Mouse (Mus musculus) midbrain, embryonic 14.5 days (tissue): ENCODE results near the gene Kcnk13. TPM values are rescaled to one million over a fixed set of nuclear protein-coding genes. Genes with fewer than 3 reads are reported as not detected.
A peak's percentile ranks its signal among the peaks of the same experiment; 100 is the strongest.

Source experiments
- ATAC-seq: fragments of 200-750 bp; cut with Nextera tagmentation; 2 replicates; pipeline ENCODE4 v1.8.0; 2017; ENCODE audit warnings: moderate number of reproducible peaks, moderate library complexity; ENCODE audit not compliant: low FRiP score, low TSS enrichment
- DNase-seq: peaks from one replicate; pipeline ENCODE4 v3.0.0-alpha.2; 2015
- H3K27ac ChIP-seq: fragments of 300-500 bp; sonication (generic); replicated peaks from 2 replicates; pipeline ENCODE4 v1.5.1; 2014; ENCODE audit warnings: mild to moderate bottlenecking, low read depth, low read length, moderate library complexity
- H3K27me3 ChIP-seq: fragments of 300-500 bp; sonication (generic); 2 replicates; pipeline ENCODE4 v1.6.1; 2014; ENCODE audit warnings: low read length, control low read depth, mixed read lengths; ENCODE audit not compliant: control insufficient read depth, insufficient read depth
- H3K36me3 ChIP-seq: fragments of 300-500 bp; sonication (generic); 2 replicates; pipeline ENCODE4 v1.6.1; 2014; ENCODE audit warnings: low read length, control low read depth; ENCODE audit not compliant: control insufficient read depth, insufficient read depth
- H3K4me1 ChIP-seq: fragments of 300-500 bp; sonication (generic); 2 replicates; pipeline ENCODE4 v1.6.1; 2014; ENCODE audit warnings: mild to moderate bottlenecking, antibody characterized with exemption, low read length, control low read depth; ENCODE audit not compliant: control insufficient read depth, insufficient read depth
- H3K4me2 ChIP-seq: fragments of 300-500 bp; sonication (generic); 2 replicates; pipeline ENCODE4 v1.6.1; 2014; ENCODE audit warnings: mild to moderate bottlenecking, low read length, moderate library complexity
- H3K4me3 ChIP-seq: fragments of 300-500 bp; sonication (generic); replicated peaks from 2 replicates; pipeline ENCODE4 v1.5.1; 2014; ENCODE audit warnings: low read depth, low read length
- H3K9ac ChIP-seq: fragments of 300-500 bp; sonication (generic); replicated peaks from 2 replicates; pipeline ENCODE4 v1.6.1; 2014; ENCODE audit warnings: mild to moderate bottlenecking, low read length, moderate library complexity
- H3K9me3 ChIP-seq: fragments of 300-500 bp; sonication (generic); 2 replicates; pipeline ENCODE4 v1.6.1; 2016; ENCODE audit warnings: low read length, control low read depth, mixed read lengths; ENCODE audit not compliant: control insufficient read depth
- WGBS: fragments of 180-500 bp; shearing (Covaris S2); extraction: QIAGEN DNeasy Blood & Tissue Kit; methylation state at CpG from one replicate; pipeline ENCODE4 v1.1.7; 2014; 5-methylcytosine and 5-hydroxymethylcytosine counted together
- polyA plus RNA-seq: library from polyadenylated mRNA; unstranded; fragments of >200 nt; fragmentation: Nextera tagmentation; extraction: Ambion mirVana; gene quantifications from 2 replicates; pipeline ENCODE4 v1.2.1, GENCODE M21; 2014

Gene Kcnk13
- polyA plus RNA-seq, 1 experiment from 2014 or later: 0.79 TPM

DNA sequence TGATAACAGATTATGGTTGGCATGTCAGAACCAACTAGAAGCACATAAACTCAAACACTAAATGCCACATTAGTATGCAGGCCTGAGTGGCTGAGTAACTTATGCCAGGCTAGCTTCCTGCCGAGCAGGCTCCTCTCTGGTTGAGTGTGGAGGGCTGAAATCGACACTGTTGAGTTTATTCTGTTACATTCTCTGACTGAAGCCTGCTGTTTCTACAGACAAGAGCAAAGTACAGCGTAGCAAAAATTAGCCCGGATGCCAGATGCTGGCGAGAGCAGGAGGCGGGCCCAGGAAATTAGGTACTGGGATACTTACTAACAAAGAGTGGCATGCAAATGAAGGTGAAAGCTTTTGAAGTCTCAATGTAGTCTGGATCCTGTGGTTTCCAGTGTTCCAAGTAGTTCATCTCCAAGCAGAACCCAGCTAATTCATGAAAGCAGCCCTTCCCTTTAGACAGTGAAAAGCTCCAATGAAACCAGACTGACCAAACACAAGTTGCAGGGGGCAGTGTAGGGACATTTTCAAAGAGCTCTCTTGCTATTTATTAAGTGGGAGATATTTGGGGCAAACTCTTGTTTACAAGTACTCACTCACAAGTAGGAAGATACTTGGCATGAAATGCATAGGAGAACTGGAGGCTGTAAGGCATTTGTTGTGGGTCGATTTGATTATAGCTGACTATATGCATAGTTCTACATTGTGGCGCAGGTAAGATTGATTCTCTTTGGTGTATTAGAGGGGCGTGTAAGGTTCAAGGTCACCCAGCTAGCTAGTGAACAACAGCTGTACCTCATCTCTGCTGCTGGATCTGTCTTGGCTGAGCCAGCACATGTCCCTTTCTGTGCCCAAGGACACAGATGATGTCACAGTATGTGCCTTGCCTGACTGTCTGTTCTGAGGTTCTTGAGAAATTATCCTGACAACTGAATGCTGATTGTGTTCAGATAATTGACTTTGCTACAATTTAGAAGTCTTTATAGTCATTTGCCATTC, 5.9 kb upstream of the Kcnk13 start:
- Histone ChIP-seq H3K4me2 (no peak overlapping the region), H3K9me3 (no peaks in the 10 kb centered on the region), H3K4me1 (no peaks in the 10 kb centered on the region), H3K27me3 (0 out of 2 replicates have a peak, but pooled peaks cover 4% of the 10 kb centered on the region), H3K9ac (no peak overlapping the region; the same call in 1 of the 2 replicates), H3K36me3 (peaks cover 16% of the 10 kb centered on the region), H3K4me3 (no peak overlapping the region), H3K27ac (no peak overlapping the region)
- DNase-seq: peak; percentile 23
- 63% methylated on average over 9 of the region's 9 CpGs for WGBS
- no peak for ATAC-seq

DNA sequence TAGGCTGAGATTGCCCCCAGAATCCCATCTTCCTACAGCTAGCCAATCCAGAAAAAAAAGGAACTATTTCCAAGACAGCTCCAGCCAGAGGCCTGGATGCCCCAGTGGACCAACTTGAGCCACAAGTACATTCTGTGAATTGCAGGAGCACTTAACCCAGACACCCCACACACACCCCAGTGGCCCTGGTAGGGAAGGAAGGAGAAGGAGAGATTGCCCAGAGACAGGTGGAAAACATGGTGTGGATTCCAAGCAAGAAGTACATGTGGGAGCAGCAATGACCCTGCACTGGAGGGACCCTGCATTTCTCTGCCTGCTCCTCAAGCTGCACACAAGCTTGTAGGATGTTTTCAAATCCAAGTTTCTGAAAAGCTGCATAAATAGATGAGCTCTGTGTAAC, 5.0 kb upstream of the Kcnk13 start:
- peaks cover 2% of the 10 kb centered on the region for H3K4me1 ChIP-seq

DNA sequence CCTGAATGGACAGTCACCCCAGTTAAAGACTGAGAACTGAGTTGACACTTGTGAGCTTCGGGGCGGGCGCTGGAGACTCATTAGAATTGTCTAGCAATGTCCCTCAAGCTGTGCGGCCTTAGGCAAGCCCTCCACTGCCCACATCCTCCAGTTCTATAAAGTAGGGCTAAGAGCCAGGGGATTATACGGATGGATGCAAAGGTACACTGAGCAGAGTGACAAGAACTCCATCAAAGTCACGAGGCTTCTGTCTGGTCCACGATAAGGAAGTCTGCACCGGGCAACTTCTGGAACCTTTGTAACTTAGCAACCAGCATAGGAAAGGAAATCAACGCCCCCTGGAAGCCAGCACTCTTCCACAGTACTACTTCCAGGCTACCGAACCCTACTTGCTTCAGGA, 4.4 kb upstream of the Kcnk13 start:
- WGBS: 20% methylated on average over 10 of the region's 10 CpGs
- H3K9me3 ChIP-seq: no peaks in the 10 kb centered on the region
- no peak overlapping the region for H3K9ac ChIP-seq
- no peak overlapping the region for H3K4me2 ChIP-seq
- ATAC-seq (no peak), DNase-seq (no peak)
- H3K36me3 ChIP-seq: peaks cover 16% of the 10 kb centered on the region
- H3K27me3 ChIP-seq: peaks cover 19% of the 10 kb centered on the region
- no peak overlapping the region for H3K27ac ChIP-seq
- H3K4me3 ChIP-seq: no peak overlapping the region
- peaks cover 8% of the 10 kb centered on the region for H3K4me1 ChIP-seq

More for the DNA sequence above, 5.0 kb upstream of the Kcnk13 start:
- Histone ChIP-seq H3K9me3 (no peaks in the 10 kb centered on the region), H3K27ac (no peak overlapping the region), H3K4me3 (no peak overlapping the region), H3K9ac (no peak overlapping the region), H3K27me3 (peaks cover 13% of the 10 kb centered on the region), H3K36me3 (peaks cover 16% of the 10 kb centered on the region), H3K4me2 (no peak overlapping the region)
- DNase-seq: no peak
- ATAC-seq: no peak

DNA sequence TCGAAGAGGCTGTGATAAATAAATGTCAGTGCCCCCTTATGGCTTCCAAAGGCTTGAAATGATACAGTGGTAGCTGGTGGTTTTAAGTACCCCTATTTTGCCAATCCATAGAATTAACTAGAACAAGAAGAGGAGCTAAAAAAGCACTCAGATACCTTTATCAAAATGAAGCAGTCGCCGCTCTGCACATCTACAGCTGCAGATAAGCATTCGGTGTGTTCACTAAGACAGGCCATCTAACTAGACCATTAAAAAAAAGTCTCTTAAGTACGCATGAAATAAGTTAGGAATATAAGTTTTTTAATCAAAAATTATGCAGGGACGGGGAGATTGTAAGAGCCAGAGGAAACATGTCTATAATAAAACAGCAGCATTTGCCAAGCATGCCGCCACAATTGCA, 3.6 kb upstream of the Kcnk13 start:
- peaks cover 10% of the 10 kb centered on the region for H3K36me3 ChIP-seq
- ATAC-seq: no peak
- H3K9me3 ChIP-seq: no peaks in the 10 kb centered on the region
- H3K27me3 ChIP-seq: peaks cover 26% of the 10 kb centered on the region
- peaks cover 11% of the 10 kb centered on the region for H3K4me1 ChIP-seq
- WGBS: 93% methylated on average over 7 of the region's 7 CpGs
- H3K4me3 ChIP-seq: no peak overlapping the region
- H3K9ac ChIP-seq: no peak overlapping the region
- no peak overlapping the region for H3K4me2 ChIP-seq
- no peak overlapping the region for H3K27ac ChIP-seq
- DNase-seq: no peak

DNA sequence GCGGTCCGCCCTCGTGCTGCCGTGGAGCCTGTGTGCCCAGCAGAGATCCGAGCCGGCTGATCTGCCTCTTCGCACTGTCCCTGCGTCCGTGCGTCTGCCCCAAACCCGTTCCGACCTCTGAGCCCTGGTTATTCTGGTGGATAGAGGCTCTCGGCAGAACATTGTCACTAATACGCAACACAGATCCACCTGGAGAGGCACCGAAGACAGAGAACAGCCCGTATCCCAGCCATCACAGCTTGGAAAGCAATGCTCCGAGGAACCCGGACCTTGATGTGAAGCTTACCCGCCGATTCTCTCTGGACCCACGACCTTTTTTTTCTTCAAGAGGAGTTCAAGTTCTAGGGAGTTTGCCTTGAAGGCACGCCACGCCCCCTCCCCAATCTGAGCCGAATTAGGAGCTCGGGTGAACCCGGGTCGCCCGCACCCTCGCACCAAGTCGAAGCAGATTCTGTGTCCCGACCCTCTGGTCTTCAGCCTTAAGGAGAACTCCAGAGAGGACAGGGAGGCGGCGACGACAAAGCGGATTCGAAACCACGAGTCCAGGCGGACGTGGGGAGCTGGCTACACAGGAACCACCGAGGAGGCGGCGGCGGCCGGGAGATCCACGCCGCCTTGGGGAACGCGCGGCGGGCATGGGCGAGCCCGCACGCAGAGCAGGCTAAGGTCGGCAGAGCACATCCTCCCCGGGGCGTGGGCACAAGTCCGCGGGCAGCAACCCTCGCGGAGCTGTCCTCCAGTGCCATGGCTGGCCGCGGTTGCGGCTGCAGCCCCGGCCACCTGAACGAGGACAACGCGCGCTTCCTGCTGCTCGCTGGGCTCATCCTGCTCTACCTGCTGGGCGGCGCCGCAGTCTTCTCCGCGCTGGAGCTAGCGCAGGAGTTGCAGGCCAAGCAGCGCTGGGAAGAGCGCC, 1.2 kb downstream of the Kcnk13 start:
- no peaks in the 10 kb centered on the region for H3K36me3 ChIP-seq
- peak overlapping the region; percentile 54 for H3K9ac ChIP-seq
- no peak overlapping the region for H3K27ac ChIP-seq
- peaks cover 17% of the 10 kb centered on the region for H3K4me1 ChIP-seq
- peak; percentile 31; the same call in 1 of the 2 replicates for ATAC-seq
- peak overlapping the region; percentile 52 for H3K4me3 ChIP-seq
- peak; percentile 68 for DNase-seq
- WGBS: under 1% methylated on average over 77 of the region's 77 CpGs
- H3K4me2 ChIP-seq: peak overlapping the region; percentile 95
- H3K27me3 ChIP-seq: peaks cover 60% of the 10 kb centered on the region
- no peaks in the 10 kb centered on the region for H3K9me3 ChIP-seq

DNA sequence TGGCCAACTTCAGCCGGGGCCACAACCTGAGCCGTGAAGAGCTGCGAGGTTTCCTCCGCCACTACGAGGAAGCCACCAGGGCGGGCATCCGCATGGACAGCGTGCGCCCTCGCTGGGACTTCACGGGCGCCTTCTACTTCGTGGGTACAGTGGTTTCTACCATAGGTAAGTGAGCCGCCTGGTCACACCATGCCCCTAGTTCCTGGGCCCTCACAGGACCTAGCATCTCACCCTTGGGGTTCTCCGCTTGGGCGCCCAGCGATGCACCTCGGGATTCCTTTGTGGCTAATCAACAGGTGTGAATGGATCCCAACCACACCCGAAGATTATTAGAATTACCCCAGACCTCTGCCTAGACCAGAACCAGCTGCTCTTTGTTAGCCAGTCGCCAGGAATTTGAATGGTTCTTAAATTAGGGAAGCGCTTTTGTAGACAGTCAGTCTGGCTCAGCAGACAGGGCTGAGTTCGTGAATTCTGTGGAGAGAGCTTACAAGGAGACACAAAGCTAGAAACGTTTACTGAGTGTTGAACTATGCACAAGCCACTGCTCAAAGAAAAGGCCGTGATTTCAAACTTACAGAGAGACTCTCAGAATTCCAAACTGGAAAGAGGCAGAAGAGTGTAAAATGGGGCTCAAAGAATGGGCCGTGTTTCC, 1.9 kb downstream of the Kcnk13 start:
- Histone ChIP-seq H3K4me2 (peak overlapping the region; percentile 95), H3K36me3 (no peaks in the 10 kb centered on the region), H3K4me1 (peaks cover 17% of the 10 kb centered on the region), H3K27me3 (peaks cover 60% of the 10 kb centered on the region), H3K27ac (no peak overlapping the region), H3K9ac (peak overlapping the region; percentile 54), H3K9me3 (no peaks in the 10 kb centered on the region), H3K4me3 (peak overlapping the region; percentile 52)
- DNase-seq: peak; percentile 25
- 0 out of 2 replicates have a peak, but pooled peaks have one; percentile 5 for ATAC-seq
- 3% methylated on average over 25 of the region's 25 CpGs for WGBS

DNA sequence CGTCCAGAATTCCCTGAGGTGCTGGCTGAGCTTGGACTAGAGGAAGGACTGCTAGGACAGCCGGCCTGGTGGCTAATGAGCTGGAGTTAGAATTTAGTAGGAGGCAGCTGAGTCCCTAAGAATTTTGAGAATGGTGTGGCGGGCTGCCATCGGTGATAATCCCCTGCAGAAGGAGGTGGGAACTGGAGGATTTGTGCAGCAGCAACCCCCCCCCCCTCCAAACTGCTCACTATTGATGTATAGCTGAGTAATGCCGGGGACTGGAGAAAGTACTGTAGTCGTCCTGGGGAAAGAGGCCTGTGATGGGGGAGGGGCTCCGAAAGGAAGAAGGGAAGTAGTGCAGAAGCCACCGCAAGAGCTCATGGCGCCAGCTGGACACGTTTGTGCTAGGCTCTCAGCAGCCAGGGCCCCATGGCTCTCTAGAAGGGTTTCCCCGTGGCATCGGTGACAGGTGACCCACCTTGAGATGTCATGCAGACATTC, 2.6 kb downstream of the Kcnk13 start:
- no peak overlapping the region for H3K4me3 ChIP-seq
- DNase-seq: peak; percentile 38
- H3K27ac ChIP-seq: no peak overlapping the region
- H3K9ac ChIP-seq: no peak overlapping the region
- H3K4me2 ChIP-seq: no peak overlapping the region
- no peaks in the 10 kb centered on the region for H3K9me3 ChIP-seq
- no peaks in the 10 kb centered on the region for H3K36me3 ChIP-seq
- ATAC-seq: no peak
- peaks cover 60% of the 10 kb centered on the region for H3K27me3 ChIP-seq
- peaks cover 17% of the 10 kb centered on the region for H3K4me1 ChIP-seq
- 9% methylated on average over 12 of the region's 12 CpGs for WGBS

DNA sequence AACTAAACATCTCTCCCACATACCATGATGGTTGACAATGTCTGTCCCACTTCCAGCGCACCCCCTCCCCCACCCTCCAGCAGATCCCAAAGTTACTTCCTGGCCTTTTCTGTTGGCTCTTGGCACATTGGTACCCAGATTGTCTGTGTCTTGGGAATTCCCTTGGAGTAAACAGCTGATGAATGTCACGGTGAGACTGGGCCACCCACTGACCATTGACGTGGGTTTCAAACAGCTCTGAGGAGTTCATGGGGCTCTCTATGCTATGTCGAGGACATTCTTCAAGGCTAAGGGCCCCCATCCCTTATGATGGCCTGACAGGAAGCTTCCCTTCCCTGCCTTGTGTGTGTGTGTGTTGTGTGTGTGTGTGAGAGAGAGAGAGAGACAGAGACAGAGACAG, 5.6 kb downstream of the Kcnk13 start:
- H3K27me3 ChIP-seq: peaks cover 42% of the 10 kb centered on the region
- H3K4me2 ChIP-seq: no peak overlapping the region
- H3K27ac ChIP-seq: no peak overlapping the region
- H3K9me3 ChIP-seq: no peaks in the 10 kb centered on the region
- ATAC-seq: no peak
- H3K9ac ChIP-seq: no peak overlapping the region
- no peak overlapping the region for H3K4me3 ChIP-seq
- DNase-seq: no peak
- no peaks in the 10 kb centered on the region for H3K36me3 ChIP-seq
- H3K4me1 ChIP-seq: peaks cover 9% of the 10 kb centered on the region
- 81% methylated on average over 4 of the region's 4 CpGs for WGBS
